Mouse (Mus musculus) ES-E14 (cell line): ENCODE results near the gene Gulp1. TPM values are rescaled to one million over a fixed set of nuclear protein-coding genes. Genes with fewer than 3 reads are reported as not detected.

Source experiments
- DNase-seq: peaks from one replicate; pipeline ENCODE4 v3.0.0-alpha.2; 2013; ENCODE audit warnings: low read depth, low spot score
- H3K27ac ChIP-seq: 2 replicates; pipeline ENCODE4 v1.5.1; 2012; ENCODE audit warnings: low read depth, mild to moderate bottlenecking, low read length, moderate library complexity, mixed read lengths; ENCODE audit not compliant: poor library complexity, insufficient read depth, severe bottlenecking
- H3K36me3 ChIP-seq: 2 replicates; pipeline ENCODE4 v1.6.1; 2012; ENCODE audit warnings: mild to moderate bottlenecking, low read length, moderate library complexity, mixed read lengths; ENCODE audit not compliant: control insufficient read depth, poor library complexity, insufficient read depth, severe bottlenecking
- H3K4me1 ChIP-seq, 2 experiments: fragments of 150-350 bp in 1 of 2; sonication (generic) in 1 of 2; 2 replicates each; pipeline ENCODE4 v1.6.1; 2012; ENCODE audit warnings: low read length in 2 of 2, mild to moderate bottlenecking in 1 of 2, mixed read lengths in 1 of 2; ENCODE audit not compliant: control insufficient read depth in 2 of 2, insufficient read depth in 2 of 2, poor library complexity in 1 of 2
- H3K4me3 ChIP-seq, 2 experiments: fragments of 150-350 bp in 1 of 2; sonication (generic) in 1 of 2; 2 replicates each; pipeline ENCODE4 v1.5.1; 2012; ENCODE audit warnings: low read length in 2 of 2, low read depth in 1 of 2, mild to moderate bottlenecking in 1 of 2, mixed read lengths in 1 of 2; ENCODE audit not compliant: insufficient read depth in 1 of 2, poor library complexity in 1 of 2, severe bottlenecking in 1 of 2
- H3K9ac ChIP-seq: 2 replicates; pipeline ENCODE4 v1.6.1; 2012; ENCODE audit warnings: low read depth, mild to moderate bottlenecking, low read length, mixed read lengths; ENCODE audit not compliant: poor library complexity, insufficient read depth, severe bottlenecking
- H3K9me3 ChIP-seq: fragments of 150-350 bp; sonication (generic); 2 replicates; pipeline ENCODE4 v1.6.1; 2012; ENCODE audit warnings: low read depth, mild to moderate bottlenecking, low read length; ENCODE audit not compliant: control insufficient read depth, insufficient read depth
- CHD2 ChIP-seq: IDR thresholded peaks from 2 replicates; pipeline ENCODE4 v1.6.1; 2014; ENCODE audit warnings: mild to moderate bottlenecking, low read depth, low read length, inconsistent platforms
- HCFC1 ChIP-seq: IDR thresholded peaks from 2 replicates; pipeline ENCODE4 v1.6.1; 2012; ENCODE audit warnings: low read length, inconsistent platforms, borderline replicate concordance; ENCODE audit not compliant: insufficient read depth
- MAFK ChIP-seq: IDR thresholded peaks from 2 replicates; pipeline ENCODE4 v1.6.1; 2014; ENCODE audit warnings: mild to moderate bottlenecking, low read depth, low read length, inconsistent platforms; ENCODE audit not compliant: insufficient read depth
- ZC3H11A ChIP-seq: IDR thresholded peaks from 2 replicates; pipeline ENCODE4 v1.6.1; 2012; ENCODE audit warnings: low read depth, mild to moderate bottlenecking, inconsistent platforms, low read length, borderline replicate concordance
- ZNF384 ChIP-seq: IDR thresholded peaks from 2 replicates; pipeline ENCODE4 v1.6.1; 2012; ENCODE audit warnings: low read depth, low read length, inconsistent platforms
- in situ Hi-C, 2 experiments: fragments of 600-800 bp; cut with MboI; formaldehyde crosslinking; loops; one replicate each; pipeline ENCODE4 v1.15.1; 2025; ENCODE audit warnings: low sequenced_read_pairs in 2 of 2, inconsistent platforms in 1 of 2; ENCODE audit not compliant: unreplicated experiment in 2 of 2
- total RNA-seq: library from RNA; depleted of rRNA; stranded (reverse); fragments of 300-350 nt; gene quantifications from 2 replicates; pipeline ENCODE4 v1.2.3, GENCODE M21; 2012

Gulp1 gene
- total RNA-seq, 1 experiment: 3.7 TPM

DNA sequence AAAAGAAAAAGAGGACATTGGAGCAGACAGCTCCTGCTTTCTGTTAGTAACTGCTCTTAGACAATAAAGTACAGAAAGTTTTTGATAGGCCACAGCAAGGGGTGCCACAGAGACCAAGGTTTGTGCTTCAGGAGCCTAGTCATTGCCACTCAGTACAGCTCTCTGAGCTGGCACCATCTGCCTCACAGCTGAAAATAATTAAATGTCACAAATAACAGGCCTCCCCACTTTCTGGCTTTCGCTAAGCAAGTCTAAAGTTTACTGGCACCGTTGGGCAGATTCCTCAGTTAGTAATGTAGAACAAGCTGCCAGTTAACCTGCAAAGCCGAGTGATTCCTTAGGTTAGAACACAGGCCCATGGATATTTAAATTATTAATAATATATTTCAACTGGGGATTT, 127.7 kb downstream of the Gulp1 start:
- no peak overlapping the region for H3K27ac ChIP-seq

DNA sequence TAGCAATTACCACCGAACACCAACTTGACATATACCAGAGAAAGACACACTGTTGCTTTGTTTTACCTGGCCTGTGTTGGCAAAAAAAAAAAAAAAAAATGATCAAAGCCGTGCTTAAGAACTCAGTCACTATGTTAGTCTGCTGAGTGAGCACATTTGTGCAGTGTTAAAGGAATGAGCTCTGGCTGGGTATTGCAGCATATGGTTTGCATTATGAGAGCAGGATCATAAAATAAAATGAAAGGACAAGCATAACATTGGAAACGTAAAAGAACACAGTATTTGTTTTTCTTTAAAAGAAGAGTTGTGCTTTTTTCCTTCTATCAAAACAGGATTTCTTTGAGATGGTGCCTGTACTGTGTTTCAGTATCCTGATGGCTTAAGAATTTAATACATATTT, 128.1 kb downstream of the Gulp1 start:
- Histone ChIP-seq H3K27ac (no peak overlapping the region), H3K9me3 (no peaks in the 10 kb centered on the region), H3K4me3 (no peak overlapping the region), H3K4me1 (no peaks in the 10 kb centered on the region), H3K36me3 (no peaks in the 10 kb centered on the region), H3K9ac (no peak overlapping the region)
- TF ChIP-seq ZC3H11A: no peak
- TF ChIP-seq MAFK: 0 out of 2 replicates have a peak, but pooled peaks have one; percentile 8
- TF ChIP-seq CHD2: no peak
- in situ Hi-C loops: no loop called here
- DNase-seq: no peak

More for the DNA sequence above, 127.7 kb downstream of the Gulp1 start:
- in situ Hi-C loops: no loop called here
- no peaks in the 10 kb centered on the region for H3K4me1 ChIP-seq
- no peak for DNase-seq
- no peak for TF ChIP-seq MAFK
- no peak for TF ChIP-seq ZNF384
- TF ChIP-seq CHD2: no peak
- TF ChIP-seq ZC3H11A: no peak
- no peak for TF ChIP-seq HCFC1
- no peaks in the 10 kb centered on the region for H3K9me3 ChIP-seq
- no peak overlapping the region for H3K9ac ChIP-seq
- no peaks in the 10 kb centered on the region for H3K36me3 ChIP-seq
- no peak overlapping the region for H3K4me3 ChIP-seq

DNA sequence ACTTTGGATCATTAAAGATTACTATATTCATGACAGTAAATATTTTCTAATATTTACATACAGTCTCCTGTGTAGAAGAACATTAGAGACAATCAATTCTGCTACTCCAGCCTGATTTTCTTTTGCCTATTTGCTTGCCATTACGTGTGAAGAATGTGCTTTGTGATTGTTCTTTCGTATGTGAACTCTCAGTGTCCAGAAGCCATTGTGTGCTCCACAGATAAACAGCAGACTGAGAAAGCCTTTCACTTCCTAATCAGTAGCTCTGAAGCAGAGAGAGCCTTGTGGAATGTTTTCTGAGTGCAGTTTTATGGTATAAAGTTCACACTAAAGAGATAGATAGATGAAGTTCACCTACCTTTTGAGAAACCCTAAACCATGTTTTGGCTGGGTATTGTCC, 131.2 kb downstream of the Gulp1 start:
- no peaks in the 10 kb centered on the region for H3K4me1 ChIP-seq
- H3K4me3 ChIP-seq: no peak overlapping the region
- no peaks in the 10 kb centered on the region for H3K9me3 ChIP-seq
- H3K9ac ChIP-seq: no peak overlapping the region
- no peak for DNase-seq
- in situ Hi-C loops: no loop called here
- TF ChIP-seq HCFC1 (no peak), ZC3H11A (no peak), CHD2 (no peak), ZNF384 (no peak), MAFK (no peak)
- H3K27ac ChIP-seq: no peak overlapping the region
- no peaks in the 10 kb centered on the region for H3K36me3 ChIP-seq

DNA sequence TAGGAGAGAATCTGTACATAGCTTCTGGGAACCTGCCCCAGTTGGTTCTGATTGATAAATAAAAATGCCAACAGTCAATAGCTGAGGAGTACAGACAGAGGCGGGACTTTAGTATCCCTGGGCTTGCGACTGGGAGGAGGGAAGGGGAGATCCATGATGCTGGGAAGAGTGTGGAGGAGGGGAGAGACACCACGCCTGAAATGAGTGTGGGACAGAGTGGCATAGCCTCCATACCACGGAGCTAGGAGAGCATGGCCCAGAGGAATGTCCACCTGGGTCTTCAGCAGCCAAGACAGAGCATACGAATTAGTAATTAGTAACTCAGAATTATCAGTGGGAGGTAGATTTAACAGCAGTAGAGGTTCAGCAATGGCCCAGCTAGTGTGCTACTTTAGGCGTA, 132.4 kb downstream of the Gulp1 start:
- Histone ChIP-seq H3K4me3 (no peak overlapping the region), H3K9ac (no peak overlapping the region), H3K4me1 (no peaks in the 10 kb centered on the region), H3K27ac (no peak overlapping the region), H3K9me3 (no peaks in the 10 kb centered on the region), H3K36me3 (no peaks in the 10 kb centered on the region)
- in situ Hi-C loops: no loop called here
- TF ChIP-seq MAFK (no peak), CHD2 (no peak), ZC3H11A (no peak), HCFC1 (no peak), ZNF384 (no peak)
- no peak for DNase-seq

DNA sequence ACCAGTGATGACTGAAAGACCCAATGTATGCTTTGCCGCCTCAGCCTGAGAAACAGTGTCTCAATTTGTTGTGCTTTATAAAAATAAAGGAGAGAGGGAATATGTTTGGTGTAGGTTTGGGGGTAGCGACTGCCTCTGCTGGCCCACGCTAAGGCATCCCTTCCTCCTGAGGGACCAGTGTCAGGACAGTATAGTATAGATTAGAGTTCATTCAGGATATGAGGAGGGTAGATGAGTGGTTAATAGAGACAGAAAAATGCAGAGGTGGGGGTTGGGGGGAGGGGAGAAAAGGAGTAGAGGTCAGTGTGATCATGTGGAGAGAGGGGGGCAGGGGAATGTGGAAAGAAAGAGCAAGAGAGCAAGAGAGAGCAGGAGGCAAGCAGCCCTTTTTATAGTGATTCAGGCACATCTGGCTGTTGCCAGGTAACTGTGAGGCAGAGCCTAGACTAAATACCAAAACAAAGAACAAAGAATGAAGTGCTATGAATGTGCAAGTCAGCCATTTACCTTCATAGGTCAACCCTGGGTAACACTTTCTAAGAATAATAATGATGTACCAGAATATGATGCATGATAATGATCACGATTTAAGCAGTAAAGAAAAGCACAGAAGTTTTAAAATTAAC, 169.6 kb downstream of the Gulp1 start:
- Histone ChIP-seq H3K4me1 (no peaks in the 10 kb centered on the region), H3K27ac (no peak overlapping the region), H3K9ac (no peak overlapping the region), H3K9me3 (no peaks in the 10 kb centered on the region), H3K36me3 (no peaks in the 10 kb centered on the region), H3K4me3 (no peak overlapping the region)
- TF ChIP-seq HCFC1 (no peak), ZNF384 (no peak), CHD2 (no peak), ZC3H11A (no peak), MAFK (no peak)
- in situ Hi-C loops: no loop called here
- no peak for DNase-seq
